In genomic region chr9:121763716-121764115, GRCm38 (mm10) we compare ENCODE assay signal across 16 mouse cellular contexts. TPM values are rescaled to one million over a fixed set of nuclear protein-coding genes. Genes with fewer than 3 reads are reported as not detected.
DNase-seq lines count a peak whose midpoint lies in the region; ATAC-seq lines count a peak whose summit lies in the region.
"Had no signal": no experiment of that assay in that cellular context is flagged by ENCODE, and none has a peak within 500 bp of the region (broad histone marks: within the 10 kb centered on the region; RNA-seq: fewer than 3 reads in every experiment).

No protein-coding gene starts in this region.

- H3K4me1 ChIP-seq in embryonic facial prominence, embryonic 13.5 days = peaks cover 39% of the 10 kb centered on the region
- peaks cover 45% of the 10 kb centered on the region for H3K4me1 ChIP-seq in embryonic facial prominence, embryonic 10.5 days

- no peaks in the 10 kb centered on the region for H3K27me3 ChIP-seq in embryonic facial prominence, embryonic 13.5 days
- H3K27me3 ChIP-seq in embryonic facial prominence, embryonic 10.5 days (replicated peaks; ENCODE audit: low read depth, poor library complexity, severe bottlenecking) = no peaks in the 10 kb centered on the region
- H3K27me3 ChIP-seq: hindbrain, embryonic 15.5 days; neural tube, embryonic 13.5 days had no signal

- peak overlapping the region; percentile 27; the same call in 1 of the 2 replicates for H3K9ac ChIP-seq in embryonic facial prominence, embryonic 13.5 days
- H3K9ac ChIP-seq: hindbrain, embryonic 15.5 days; neural tube, embryonic 13.5 days had no signal

- no peak overlapping the region for H3K4me3 ChIP-seq in embryonic facial prominence, embryonic 13.5 days
- H3K4me3 ChIP-seq in embryonic facial prominence, embryonic 10.5 days = no peak overlapping the region
- H3K4me3 ChIP-seq: hindbrain, embryonic 15.5 days; neural tube, embryonic 13.5 days had no signal

- 86% methylated on average over 19 of the region's 19 CpGs for WGBS in embryonic facial prominence, embryonic 13.5 days
- 87% methylated on average over 19 of the region's 19 CpGs for WGBS in embryonic facial prominence, embryonic 10.5 days

- no peak for ATAC-seq in embryonic facial prominence, embryonic 13.5 days (ENCODE audit: insufficient number of reproducible peaks, insufficient read depth, low FRiP score, low TSS enrichment, low read depth)

- H3K27ac ChIP-seq in embryonic facial prominence, embryonic 13.5 days = no peak overlapping the region
- H3K27ac ChIP-seq in embryonic facial prominence, embryonic 10.5 days (replicated peaks) = no peak overlapping the region
- H3K27ac ChIP-seq: hindbrain, embryonic 15.5 days; neural tube, embryonic 13.5 days had no signal

- peaks cover 67% of the 10 kb centered on the region for H3K36me3 ChIP-seq in embryonic facial prominence, embryonic 13.5 days
- peaks cover 72% of the 10 kb centered on the region for H3K36me3 ChIP-seq in embryonic facial prominence, embryonic 10.5 days (replicated peaks)

- DNase-seq in embryonic facial prominence, embryonic 10.5 days (ENCODE audit: low spot score) = no peak
- DNase-seq in layer of hippocampus, adult 11-12 months (ENCODE audit: low spot score) = peak; percentile 49
- DNase-seq in layer of hippocampus, adult 8-10 months (ENCODE audit: low spot score in 2 of 2) = no peak
- peak; percentile 65 for DNase-seq in testis, postnatal 10 days (ENCODE audit: low spot score)
- DNase-seq in testis, postnatal 14 days (ENCODE audit: low spot score) = no peak
- no peak for DNase-seq in thymus, postnatal 10 days (ENCODE audit: low spot score in 2 of 2)
- DNase-seq in frontal cortex, postnatal 14 days (ENCODE audit: low spot score in 2 of 2) = no peak
- DNase-seq: cerebellum, adult 8-10 months; kidney, adult 8-10 months; lung, adult 18-20 months had no signal

- no peak overlapping the region for H3K4me2 ChIP-seq in embryonic facial prominence, embryonic 13.5 days
- H3K4me2 ChIP-seq: hindbrain, embryonic 15.5 days; neural tube, embryonic 13.5 days had no signal

- H3K9me3 ChIP-seq in embryonic facial prominence, embryonic 13.5 days = no peaks in the 10 kb centered on the region
- no peaks in the 10 kb centered on the region for H3K9me3 ChIP-seq in embryonic facial prominence, embryonic 10.5 days
- H3K9me3 ChIP-seq: hindbrain, embryonic 15.5 days; neural tube, embryonic 13.5 days had no signal

RNA-seq across cellular contexts. Expression of gene Zfp651, which starts 4.6 kb away (rescaled TPM):
- 14.0 and 16.5 TPM in 2 replicates for polyA plus RNA-seq in embryonic facial prominence, embryonic 13.5 days (2015; fragmentation: Nextera tagmentation; extraction: Ambion mirVana)
- 5.3 and 6.4 TPM in 2 replicates for polyA plus RNA-seq in embryonic facial prominence, embryonic 10.5 days (2016; fragmentation: Nextera tagmentation; extraction: Ambion mirVana)
- total RNA-seq in layer of hippocampus, adult 8-10 months (2022) = 100 to 1,000 TPM in 2 of 4 experiments, 10 to 100 TPM in 2; 97.3 to 102 (median 99.5) TPM
- total RNA-seq: granulocyte monocyte progenitor cell, adult 5-6 weeks; megakaryocyte, adult 5-6 weeks had no signal

RNA-seq across cellular contexts. Expression of gene Klhl40, which starts 13.7 kb away (rescaled TPM):
- 1.1 and 1.2 TPM in 2 replicates for polyA plus RNA-seq in embryonic facial prominence, embryonic 13.5 days (2015; fragmentation: Nextera tagmentation; extraction: Ambion mirVana)
- polyA plus RNA-seq in embryonic facial prominence, embryonic 10.5 days (2016; fragmentation: Nextera tagmentation; extraction: Ambion mirVana) = 0.17 and 0.26 TPM in 2 replicates
- total RNA-seq in layer of hippocampus, adult 8-10 months (2022) = 1 to 10 TPM; 3.5 to 5.7 (median 4.4) TPM
- total RNA-seq: megakaryocyte, adult 5-6 weeks had no signal
- polyA plus RNA-seq: spleen, adult 2 months had no signal

RNA-seq across cellular contexts. Expression of gene Hhatl, which starts 28.6 kb away (rescaled TPM):
- polyA plus RNA-seq in embryonic facial prominence, embryonic 13.5 days (2015; fragmentation: Nextera tagmentation; extraction: Ambion mirVana) = 0.20 TPM in 1 of 2 replicates, not detected in the other
- polyA plus RNA-seq in embryonic facial prominence, embryonic 10.5 days (2016; fragmentation: Nextera tagmentation; extraction: Ambion mirVana) = not detected in 2 replicates
- total RNA-seq in layer of hippocampus, adult 8-10 months (2022) = 10 to 100 TPM; 15.2 to 23.6 (median 20.1) TPM
- total RNA-seq: granulocyte monocyte progenitor cell, adult 5-6 weeks; megakaryocyte, adult 5-6 weeks had no signal

RNA-seq across cellular contexts. Expression of gene Nktr, which starts 44.7 kb away (rescaled TPM):
- 70.1 and 84.9 TPM in 2 replicates for polyA plus RNA-seq in embryonic facial prominence, embryonic 13.5 days (2015; fragmentation: Nextera tagmentation; extraction: Ambion mirVana)
- 61.2 and 62.9 TPM in 2 replicates for polyA plus RNA-seq in embryonic facial prominence, embryonic 10.5 days (2016; fragmentation: Nextera tagmentation; extraction: Ambion mirVana)
- 100 to 1,000 TPM in 3 of 4 experiments, 10 to 100 TPM in 1; 96.7 to 159 (median 122) TPM for total RNA-seq in layer of hippocampus, adult 8-10 months (2022)

RNA-seq across cellular contexts. Expression of gene Ss18l2, which starts 53.6 kb away (rescaled TPM):
- polyA plus RNA-seq in embryonic facial prominence, embryonic 13.5 days (2015; fragmentation: Nextera tagmentation; extraction: Ambion mirVana) = 115 and 129 TPM in 2 replicates
- polyA plus RNA-seq in embryonic facial prominence, embryonic 10.5 days (2016; fragmentation: Nextera tagmentation; extraction: Ambion mirVana) = 91.0 and 92.4 TPM in 2 replicates
- 10 to 100 TPM; 64.8 to 73.8 (median 69.7) TPM for total RNA-seq in layer of hippocampus, adult 8-10 months (2022)

Comparison
In these comparisons a context has a peak if more than half of its experiments do, and no peak if none do; other contexts are left out.
1. DNase-seq: peak in layer of hippocampus, adult 11-12 months (single experiment) and testis, postnatal 10 days (single experiment); none in embryonic facial prominence, embryonic 10.5 days (single experiment), layer of hippocampus, adult 8-10 months (0 of 2), testis, postnatal 14 days (single experiment), thymus, postnatal 10 days (0 of 2) and frontal cortex, postnatal 14 days (0 of 2).